Mouse (Mus musculus): ENCODE results near the gene Esr1. TPM values are rescaled to one million over a fixed set of nuclear protein-coding genes. Genes with fewer than 3 reads are reported as not detected.

The Esr1 gene
- polyA plus RNA-seq, 1 experiment from 2014 or later = 0.93 TPM

GRCm38 (mm10) chr10:4632211-4632704, 20.9 kb downstream of the Esr1 start:
- no peaks in the 10 kb centered on the region for H3K9me3 ChIP-seq (ENCODE audit: control insufficient read depth, low read length)
- no peaks in the 10 kb centered on the region for H3K27me3 ChIP-seq (ENCODE audit: control insufficient read depth, insufficient read depth, low read length)
- H3K27ac ChIP-seq (replicated peaks in 1 of 2; ENCODE audit: control insufficient read depth in 1 of 2, insufficient read depth in 1 of 2, low read depth in 2 of 2, low read length in 2 of 2) = no peak overlapping the region
- ATAC-seq (ENCODE audit: insufficient number of reproducible peaks, insufficient read depth, low FRiP score, low read depth) = no peak
- H3K4me1 ChIP-seq (ENCODE audit: control insufficient read depth in 2 of 2, insufficient read depth in 2 of 2, low read length in 2 of 2) = peaks cover 9 to 10% of the 10 kb centered on the region in 2 experiments
- H3K9ac ChIP-seq (ENCODE audit: low read length) = no peak overlapping the region
- H3K4me2 ChIP-seq (ENCODE audit: low read length) = no peak overlapping the region
- no peaks in the 10 kb centered on the region for H3K36me3 ChIP-seq (ENCODE audit: control insufficient read depth, insufficient read depth, low read length)
- 79% methylated on average over 11 of the region's 11 CpGs for WGBS
- no peak overlapping the region for H3K4me3 ChIP-seq (ENCODE audit: control insufficient read depth in 1 of 2, insufficient read depth in 1 of 2, low read depth in 1 of 2, low read length in 2 of 2)

GRCm38 (mm10) chr10:4633287-4634030, 22.1 kb downstream of the Esr1 start:
- no peaks in the 10 kb centered on the region for H3K36me3 ChIP-seq (ENCODE audit: control insufficient read depth, insufficient read depth, low read length)
- peak overlapping the region in 1 of 2 experiments; percentile 0; a peak in 1 of 4 replicates for H3K27ac ChIP-seq (replicated peaks in 1 of 2; ENCODE audit: control insufficient read depth in 1 of 2, insufficient read depth in 1 of 2, low read depth in 2 of 2, low read length in 2 of 2)
- H3K9ac ChIP-seq (ENCODE audit: low read length) = no peak overlapping the region
- H3K4me3 ChIP-seq (ENCODE audit: control insufficient read depth in 1 of 2, insufficient read depth in 1 of 2, low read depth in 1 of 2, low read length in 2 of 2) = no peak overlapping the region
- no peak for ATAC-seq (ENCODE audit: insufficient number of reproducible peaks, insufficient read depth, low FRiP score, low read depth)
- peaks cover 9 to 10% of the 10 kb centered on the region in 2 experiments for H3K4me1 ChIP-seq (ENCODE audit: control insufficient read depth in 2 of 2, insufficient read depth in 2 of 2, low read length in 2 of 2)
- no peaks in the 10 kb centered on the region for H3K27me3 ChIP-seq (ENCODE audit: control insufficient read depth, insufficient read depth, low read length)
- H3K9me3 ChIP-seq (ENCODE audit: control insufficient read depth, low read length) = no peaks in the 10 kb centered on the region
- WGBS = 45% methylated on average over 14 of the region's 14 CpGs
- H3K4me2 ChIP-seq (ENCODE audit: low read length) = peak overlapping the region; percentile 20

- Histone ChIP-seq H3K9ac (ENCODE audit: low read length) (no peak overlapping the region), H3K27ac (replicated peaks in 1 of 2; ENCODE audit: control insufficient read depth in 1 of 2, insufficient read depth in 1 of 2, low read depth in 2 of 2, low read length in 2 of 2) (no peak overlapping the region), H3K4me1 (ENCODE audit: control insufficient read depth in 2 of 2, insufficient read depth in 2 of 2, low read length in 2 of 2) (peaks cover 9 to 10% of the 10 kb centered on the region in 2 experiments), H3K9me3 (ENCODE audit: control insufficient read depth, low read length) (no peaks in the 10 kb centered on the region), H3K27me3 (ENCODE audit: control insufficient read depth, insufficient read depth, low read length) (no peaks in the 10 kb centered on the region), H3K36me3 (ENCODE audit: control insufficient read depth, insufficient read depth, low read length) (no peaks in the 10 kb centered on the region), H3K4me3 (ENCODE audit: control insufficient read depth in 1 of 2, insufficient read depth in 1 of 2, low read depth in 1 of 2, low read length in 2 of 2) (no peak overlapping the region), H3K4me2 (ENCODE audit: low read length) (no peak overlapping the region)
- 47% methylated on average over 6 of the region's 6 CpGs for WGBS
- no peak for ATAC-seq (ENCODE audit: insufficient number of reproducible peaks, insufficient read depth, low FRiP score, low read depth)
Measured at GRCm38 (mm10) chr10:4635740-4636139, 24.3 kb downstream of the Esr1 start.

GRCm38 (mm10) chr10:4646074-4646473, 34.7 kb downstream of the Esr1 start:
- H3K9ac ChIP-seq (ENCODE audit: low read length) = no peak overlapping the region
- H3K4me1 ChIP-seq (ENCODE audit: control insufficient read depth in 2 of 2, insufficient read depth in 2 of 2, low read length in 2 of 2) = no peaks in the 10 kb centered on the region
- no peak overlapping the region for H3K4me2 ChIP-seq (ENCODE audit: low read length)
- no peaks in the 10 kb centered on the region for H3K36me3 ChIP-seq (ENCODE audit: control insufficient read depth, insufficient read depth, low read length)
- no peak overlapping the region for H3K27ac ChIP-seq (replicated peaks in 1 of 2; ENCODE audit: control insufficient read depth in 1 of 2, insufficient read depth in 1 of 2, low read depth in 2 of 2, low read length in 2 of 2)
- no peak for ATAC-seq (ENCODE audit: insufficient number of reproducible peaks, insufficient read depth, low FRiP score, low read depth)
- no peaks in the 10 kb centered on the region for H3K9me3 ChIP-seq (ENCODE audit: control insufficient read depth, low read length)
- H3K27me3 ChIP-seq (ENCODE audit: control insufficient read depth, insufficient read depth, low read length) = no peaks in the 10 kb centered on the region
- WGBS = 66% methylated on average over 7 of the region's 7 CpGs
- no peak overlapping the region for H3K4me3 ChIP-seq (ENCODE audit: control insufficient read depth in 1 of 2, insufficient read depth in 1 of 2, low read depth in 1 of 2, low read length in 2 of 2)

- Histone ChIP-seq H3K9me3 (ENCODE audit: control insufficient read depth, low read length) (no peaks in the 10 kb centered on the region), H3K9ac (ENCODE audit: low read length) (no peak overlapping the region), H3K27me3 (ENCODE audit: control insufficient read depth, insufficient read depth, low read length) (no peaks in the 10 kb centered on the region), H3K36me3 (ENCODE audit: control insufficient read depth, insufficient read depth, low read length) (no peaks in the 10 kb centered on the region), H3K4me2 (ENCODE audit: low read length) (no peak overlapping the region), H3K4me1 (ENCODE audit: control insufficient read depth in 2 of 2, insufficient read depth in 2 of 2, low read length in 2 of 2) (no peaks in the 10 kb centered on the region), H3K4me3 (ENCODE audit: control insufficient read depth in 1 of 2, insufficient read depth in 1 of 2, low read depth in 1 of 2, low read length in 2 of 2) (no peak overlapping the region), H3K27ac (replicated peaks in 1 of 2; ENCODE audit: control insufficient read depth in 1 of 2, insufficient read depth in 1 of 2, low read depth in 2 of 2, low read length in 2 of 2) (no peak overlapping the region)
- no peak for ATAC-seq (ENCODE audit: insufficient number of reproducible peaks, insufficient read depth, low FRiP score, low read depth)
- WGBS = 83% methylated on average over 9 of the region's 9 CpGs
Measured at GRCm38 (mm10) chr10:4646851-4647250, 35.5 kb downstream of the Esr1 start.

GRCm38 (mm10) chr10:4665380-4665779, 54.0 kb downstream of the Esr1 start:
- no peaks in the 10 kb centered on the region for H3K27me3 ChIP-seq (ENCODE audit: control insufficient read depth, insufficient read depth, low read length)
- no peak for ATAC-seq (ENCODE audit: insufficient number of reproducible peaks, insufficient read depth, low FRiP score, low read depth)
- WGBS = 74% methylated on average over 5 of the region's 5 CpGs
- H3K27ac ChIP-seq (replicated peaks in 1 of 2; ENCODE audit: control insufficient read depth in 1 of 2, insufficient read depth in 1 of 2, low read depth in 2 of 2, low read length in 2 of 2) = no peak overlapping the region
- no peak overlapping the region for H3K9ac ChIP-seq (ENCODE audit: low read length)
- H3K4me1 ChIP-seq (ENCODE audit: control insufficient read depth in 2 of 2, insufficient read depth in 2 of 2, low read length in 2 of 2) = no peaks in the 10 kb centered on the region; a peak in 1 of 4 replicates
- H3K4me2 ChIP-seq (ENCODE audit: low read length) = no peak overlapping the region
- no peaks in the 10 kb centered on the region for H3K9me3 ChIP-seq (ENCODE audit: control insufficient read depth, low read length)
- no peaks in the 10 kb centered on the region for H3K36me3 ChIP-seq (ENCODE audit: control insufficient read depth, insufficient read depth, low read length)
- no peak overlapping the region for H3K4me3 ChIP-seq (ENCODE audit: control insufficient read depth in 1 of 2, insufficient read depth in 1 of 2, low read depth in 1 of 2, low read length in 2 of 2)

- Histone ChIP-seq H3K27ac (replicated peaks in 1 of 2; ENCODE audit: control insufficient read depth in 1 of 2, insufficient read depth in 1 of 2, low read depth in 2 of 2, low read length in 2 of 2) (no peak overlapping the region), H3K9ac (ENCODE audit: low read length) (no peak overlapping the region), H3K4me1 (ENCODE audit: control insufficient read depth in 2 of 2, insufficient read depth in 2 of 2, low read length in 2 of 2) (no peaks in the 10 kb centered on the region; a peak in 1 of 4 replicates), H3K4me2 (ENCODE audit: low read length) (no peak overlapping the region), H3K27me3 (ENCODE audit: control insufficient read depth, insufficient read depth, low read length) (no peaks in the 10 kb centered on the region), H3K9me3 (ENCODE audit: control insufficient read depth, low read length) (no peaks in the 10 kb centered on the region), H3K4me3 (ENCODE audit: control insufficient read depth in 1 of 2, insufficient read depth in 1 of 2, low read depth in 1 of 2, low read length in 2 of 2) (no peak overlapping the region), H3K36me3 (ENCODE audit: control insufficient read depth, insufficient read depth, low read length) (no peaks in the 10 kb centered on the region)
- WGBS = 79% methylated on average over 2 of the region's 2 CpGs
- ATAC-seq (ENCODE audit: insufficient number of reproducible peaks, insufficient read depth, low FRiP score, low read depth) = no peak
Measured at GRCm38 (mm10) chr10:4667006-4667405, 55.6 kb downstream of the Esr1 start.

- Histone ChIP-seq H3K9ac (ENCODE audit: low read length) (no peak overlapping the region), H3K27ac (replicated peaks in 1 of 2; ENCODE audit: control insufficient read depth in 1 of 2, insufficient read depth in 1 of 2, low read depth in 2 of 2, low read length in 2 of 2) (no peak overlapping the region), H3K36me3 (ENCODE audit: control insufficient read depth, insufficient read depth, low read length) (no peaks in the 10 kb centered on the region), H3K4me3 (ENCODE audit: control insufficient read depth in 1 of 2, insufficient read depth in 1 of 2, low read depth in 1 of 2, low read length in 2 of 2) (no peak overlapping the region), H3K4me2 (ENCODE audit: low read length) (no peak overlapping the region), H3K27me3 (ENCODE audit: control insufficient read depth, insufficient read depth, low read length) (no peaks in the 10 kb centered on the region), H3K4me1 (ENCODE audit: control insufficient read depth in 2 of 2, insufficient read depth in 2 of 2, low read length in 2 of 2) (no peaks in the 10 kb centered on the region; a peak in 1 of 4 replicates), H3K9me3 (ENCODE audit: control insufficient read depth, low read length) (no peaks in the 10 kb centered on the region)
- ATAC-seq (ENCODE audit: insufficient number of reproducible peaks, insufficient read depth, low FRiP score, low read depth) = no peak
- WGBS = 48% methylated on average over 2 of the region's 2 CpGs
Measured at GRCm38 (mm10) chr10:4670053-4670452, 58.7 kb downstream of the Esr1 start.
